Mouse (Mus musculus) kidney, postnatal 36 days (tissue): Measurements from ENCODE around the gene Wfdc10.

ENCODE experiments used
- DNase-seq, 2 experiments: peaks; one replicate each; pipeline ENCODE4 v3.0.0; 2021 to 2022; ENCODE audit warnings: mixed read lengths in 2 of 2

Wfdc10 gene

DNA sequence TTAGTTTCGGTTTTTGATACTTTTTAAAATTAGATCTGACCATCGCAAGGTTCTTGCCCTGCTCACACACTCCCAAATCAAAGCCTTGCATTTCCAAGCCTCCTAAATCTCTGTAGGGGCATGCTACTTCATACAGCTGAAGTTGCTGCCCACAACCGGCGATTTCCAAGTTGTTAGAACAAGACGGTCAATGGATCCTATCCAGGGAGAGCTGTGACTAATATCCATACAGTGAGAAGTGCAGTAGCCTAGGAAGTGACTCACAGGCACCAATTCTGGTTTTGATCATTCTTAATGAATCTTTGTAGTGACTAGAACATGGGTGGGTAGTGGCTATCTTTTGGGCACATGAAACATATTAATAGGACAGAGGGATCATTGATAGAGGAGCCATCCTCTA is 45.9 kb downstream of the Wfdc10 start:
- no peak for DNase-seq

DNA sequence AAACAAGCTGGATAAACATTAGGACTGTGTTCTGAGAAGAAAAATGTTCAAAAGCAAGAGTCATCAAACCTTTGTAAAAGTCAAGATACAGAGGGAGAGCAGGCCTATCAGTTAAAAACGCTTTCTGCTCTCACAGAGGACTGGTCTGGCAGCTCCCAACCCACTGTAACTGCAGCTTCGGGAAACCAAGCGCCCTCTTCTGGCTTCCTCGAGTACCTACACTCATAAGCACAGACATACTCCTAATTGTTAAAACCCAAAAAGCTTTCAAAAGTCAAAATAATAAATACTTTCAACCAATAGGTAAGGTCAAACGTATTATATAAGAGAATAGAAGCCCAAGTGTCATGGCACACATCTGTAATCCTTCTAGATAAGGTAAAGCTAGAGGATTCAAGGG is 48.4 kb downstream of the Wfdc10 start:
- DNase-seq, result no peak

DNA sequence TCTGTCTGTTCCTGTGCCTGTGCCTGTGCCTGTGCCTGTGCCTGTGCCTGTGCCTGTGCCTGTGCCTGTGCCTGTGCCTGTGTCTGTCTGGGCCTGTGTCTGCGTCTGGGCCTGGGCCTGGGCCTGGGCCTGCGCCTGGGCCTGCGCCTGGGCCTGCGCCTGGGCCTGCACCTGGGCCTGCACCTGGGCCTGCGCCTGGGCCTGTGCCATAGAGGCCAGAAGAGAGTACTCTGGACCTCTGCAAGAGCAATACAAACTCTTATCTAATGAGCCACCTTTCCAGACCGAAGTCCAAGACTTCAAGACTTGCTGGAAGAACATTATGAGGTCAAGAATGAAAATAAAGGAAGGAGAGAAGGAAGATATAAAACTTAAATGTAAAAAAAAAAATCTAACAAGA is 49.5 kb downstream of the Wfdc10 start:
- no peak for DNase-seq

DNA sequence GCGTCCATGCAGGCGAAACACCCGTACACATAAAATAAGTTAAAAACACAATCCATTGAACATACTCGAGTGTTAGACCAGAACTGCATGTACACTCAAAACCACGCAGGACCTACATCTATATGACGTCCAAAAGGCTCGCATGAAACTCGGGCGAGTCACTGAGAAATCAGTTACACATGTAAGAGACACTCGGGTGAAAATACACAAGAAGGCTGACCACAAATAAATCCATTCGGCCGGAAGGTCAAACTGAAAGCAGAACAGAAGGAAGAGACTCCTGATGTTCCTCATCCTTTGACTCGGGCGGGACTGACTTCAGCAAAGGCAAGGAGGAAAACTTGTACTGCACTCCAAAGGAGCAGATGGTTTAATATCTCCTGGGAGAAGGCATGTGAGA is 50.1 kb downstream of the Wfdc10 start:
- DNase-seq, result no peak
